Mouse (Mus musculus) limb, embryonic 14.5 days (tissue): Measurements from ENCODE around the gene Ccpg1. TPM values are rescaled to one million over a fixed set of nuclear protein-coding genes. Genes with fewer than 3 reads are reported as not detected.

Experiments
- ATAC-seq: fragments of 200-750 bp; cut with Nextera tagmentation; 2 replicates; pipeline ENCODE4 v1.8.0; 2017; ENCODE audit warnings: low read depth, moderate number of reproducible peaks, moderate TSS enrichment; ENCODE audit not compliant: low FRiP score
- DNase-seq: peaks from one replicate; pipeline ENCODE4 v3.0.0-alpha.2; 2015; ENCODE audit warnings: low spot score
- H3K27ac ChIP-seq: fragments of 300-500 bp; sonication (generic); replicated peaks from 2 replicates; pipeline ENCODE4 v1.5.1; 2014; ENCODE audit warnings: low read depth, mild to moderate bottlenecking, low read length, moderate library complexity, mixed read lengths
- H3K27me3 ChIP-seq: fragments of 300-500 bp; sonication (generic); 2 replicates; pipeline ENCODE4 v1.6.1; 2014; ENCODE audit warnings: low read length, mixed read lengths; ENCODE audit not compliant: control insufficient read depth, insufficient read depth
- H3K36me3 ChIP-seq: fragments of 300-500 bp; sonication (generic); 2 replicates; pipeline ENCODE4 v1.6.1; 2014; ENCODE audit warnings: mild to moderate bottlenecking, low read length, moderate library complexity, mixed read lengths; ENCODE audit not compliant: control insufficient read depth, insufficient read depth
- H3K4me1 ChIP-seq: fragments of 300-500 bp; sonication (generic); 2 replicates; pipeline ENCODE4 v1.6.1; 2014; ENCODE audit warnings: antibody characterized with exemption, low read length, mixed read lengths; ENCODE audit not compliant: control insufficient read depth, insufficient read depth
- H3K4me2 ChIP-seq: fragments of 300-500 bp; sonication (generic); replicated peaks from 2 replicates; pipeline ENCODE4 v1.6.1; 2014; ENCODE audit warnings: low read depth, mild to moderate bottlenecking, low read length, moderate library complexity; ENCODE audit not compliant: severe bottlenecking
- H3K4me3 ChIP-seq: fragments of 300-500 bp; sonication (generic); replicated peaks from 2 replicates; pipeline ENCODE4 v1.5.1; 2014; ENCODE audit warnings: low read length
- H3K9ac ChIP-seq: fragments of 300-500 bp; sonication (generic); 2 replicates; pipeline ENCODE4 v1.6.1; 2014; ENCODE audit warnings: mild to moderate bottlenecking, low read depth, low read length, moderate library complexity; ENCODE audit not compliant: severe bottlenecking
- H3K9me3 ChIP-seq: fragments of 300-500 bp; sonication (generic); 2 replicates; pipeline ENCODE4 v1.6.1; 2016; ENCODE audit warnings: low read length; ENCODE audit not compliant: control insufficient read depth
- POLR2A ChIP-seq: fragments of 200-500 bp; IDR thresholded peaks from 2 replicates; pipeline ENCODE4 v1.8.0; 2012; ENCODE audit warnings: inconsistent platforms, mild to moderate bottlenecking, moderate library complexity, borderline replicate concordance; ENCODE audit not compliant: insufficient read depth, insufficient read length; ENCODE audit errors: extremely low read depth
- WGBS: fragments of 180-500 bp; shearing (Covaris S2); extraction: QIAGEN DNeasy Blood & Tissue Kit; methylation state at CpG from one replicate; pipeline ENCODE4 v1.1.7; 2014; 5-methylcytosine and 5-hydroxymethylcytosine counted together
- polyA plus RNA-seq, 2 experiments: library from polyadenylated mRNA; depleted of rRNA in 1 of 2; stranded (reverse) in 1 of 2; unstranded in 1 of 2; fragments of >200 nt; fragmentation: Nextera tagmentation in 1 of 2; extraction: Ambion mirVana in 1 of 2; gene quantifications; 2 replicates each; pipeline versions ENCODE4 v1.2.1 to v1.2.3; 2012 to 2014

Ccpg1 gene
- polyA plus RNA-seq, 2 experiments: 14.6 to 28.1 TPM

- ATAC-seq (no peak), DNase-seq (no peak)
- Histone ChIP-seq H3K27ac (no peak overlapping the region), H3K4me1 (no peaks in the 10 kb centered on the region), H3K4me3 (no peak overlapping the region), H3K27me3 (no peaks in the 10 kb centered on the region), H3K36me3 (no peaks in the 10 kb centered on the region), H3K4me2 (no peak overlapping the region), H3K9me3 (no peaks in the 10 kb centered on the region), H3K9ac (no peak overlapping the region)
- no peak for TF ChIP-seq POLR2A
- 86% methylated on average over 5 of the region's 5 CpGs for WGBS
These were observed 10.5 kb upstream of the Ccpg1 start for GRCm38 (mm10) chr9:72974734-72975133.

GRCm38 (mm10) chr9:72975242-72975641 lies 10.0 kb upstream of the Ccpg1 start:
- DNase-seq (no peak), ATAC-seq (no peak)
- Histone ChIP-seq H3K27ac (no peak overlapping the region), H3K4me1 (no peaks in the 10 kb centered on the region), H3K36me3 (no peaks in the 10 kb centered on the region), H3K9ac (no peak overlapping the region), H3K4me3 (no peak overlapping the region), H3K9me3 (no peaks in the 10 kb centered on the region), H3K27me3 (no peaks in the 10 kb centered on the region), H3K4me2 (no peak overlapping the region)
- WGBS: 84% methylated on average over 1 of the region's 1 CpGs
- TF ChIP-seq POLR2A: no peak

- TF ChIP-seq POLR2A: no peak
- no peaks in the 10 kb centered on the region for H3K27me3 ChIP-seq
- 67% methylated on average over 2 of the region's 2 CpGs for WGBS
These were observed 2.2 kb upstream of the Ccpg1 start for GRCm38 (mm10) chr9:72983066-72983465.

GRCm38 (mm10) chr9:72987703-72988102 lies 2.5 kb downstream of the Ccpg1 start:
- WGBS: 75% methylated on average over 3 of the region's 3 CpGs
- no peaks in the 10 kb centered on the region for H3K27me3 ChIP-seq
- no peak overlapping the region for H3K9ac ChIP-seq
- H3K4me2 ChIP-seq: no peak overlapping the region
- no peak overlapping the region for H3K4me3 ChIP-seq
- H3K4me1 ChIP-seq: peaks cover 3% of the 10 kb centered on the region; the same call in 1 of the 2 replicates
- H3K36me3 ChIP-seq: no peaks in the 10 kb centered on the region
- ATAC-seq (no peak), DNase-seq (no peak)
- no peaks in the 10 kb centered on the region for H3K9me3 ChIP-seq
- TF ChIP-seq POLR2A: no peak
- H3K27ac ChIP-seq: no peak overlapping the region

More at GRCm38 (mm10) chr9:72983066-72983465, 2.2 kb upstream of the Ccpg1 start:
- ATAC-seq (no peak), DNase-seq (no peak)
- Histone ChIP-seq H3K4me2 (no peak overlapping the region), H3K4me1 (peaks cover 3% of the 10 kb centered on the region; the same call in 1 of the 2 replicates), H3K9me3 (no peaks in the 10 kb centered on the region), H3K27ac (no peak overlapping the region), H3K9ac (no peak overlapping the region), H3K4me3 (no peak overlapping the region), H3K36me3 (no peaks in the 10 kb centered on the region)

- no peak for DNase-seq
- no peaks in the 10 kb centered on the region for H3K27me3 ChIP-seq
- H3K4me1 ChIP-seq: peaks cover 3% of the 10 kb centered on the region; the same call in 1 of the 2 replicates
- TF ChIP-seq POLR2A: no peak
- H3K27ac ChIP-seq: no peak overlapping the region
- H3K9ac ChIP-seq: no peak overlapping the region
- H3K4me2 ChIP-seq: no peak overlapping the region
- H3K36me3 ChIP-seq: no peaks in the 10 kb centered on the region
- 83% methylated on average over 5 of the region's 5 CpGs for WGBS
- no peaks in the 10 kb centered on the region for H3K9me3 ChIP-seq
- no peak for ATAC-seq
- no peak overlapping the region for H3K4me3 ChIP-seq
These were observed 3.5 kb downstream of the Ccpg1 start for GRCm38 (mm10) chr9:72988706-72989105.

- no peak for TF ChIP-seq POLR2A
- Histone ChIP-seq H3K9ac (no peak overlapping the region), H3K27me3 (no peaks in the 10 kb centered on the region), H3K4me3 (no peak overlapping the region), H3K4me2 (no peak overlapping the region), H3K4me1 (no peaks in the 10 kb centered on the region), H3K36me3 (no peaks in the 10 kb centered on the region), H3K27ac (no peak overlapping the region), H3K9me3 (no peaks in the 10 kb centered on the region)
- WGBS: 93% methylated on average over 2 of the region's 2 CpGs
- no peak for DNase-seq
- ATAC-seq: no peak
These were observed 6.2 kb downstream of the Ccpg1 start for GRCm38 (mm10) chr9:72991420-72991819.
